Mouse (Mus musculus): ENCODE data around the gene Ube2dnl1.

The Ube2dnl1 gene

GRCm38 (mm10) chrX:114904712-114905111 is at the start of gene Ube2dnl1:
Ube2dnl1 (plus strand) TSS chrX:114905012.
- in situ Hi-C loops (cut with MboI; ENCODE audit: unreplicated experiment in 2 of 2) = no loop called here

DNA sequence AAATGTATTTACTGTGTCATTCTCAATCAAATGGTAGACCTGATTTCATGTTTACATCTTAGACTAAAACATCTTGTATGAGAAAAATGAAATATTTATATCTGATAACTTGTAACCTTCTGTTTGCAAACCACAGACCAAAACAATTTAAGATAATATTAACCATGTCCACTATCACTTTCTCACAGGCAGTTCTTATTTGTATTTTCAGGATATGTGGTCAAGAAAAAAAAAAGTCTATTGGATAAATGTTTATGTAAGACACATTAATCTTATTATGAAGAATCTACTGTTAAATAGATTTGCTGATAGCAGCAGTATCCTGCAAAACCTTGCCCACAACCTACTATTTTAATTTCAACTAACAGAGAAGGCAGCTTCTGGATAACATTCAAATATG is 9.3 kb upstream of the Ube2dnl1 start:
- in situ Hi-C loops (cut with MboI; ENCODE audit: unreplicated experiment in 2 of 2) = no loop called here

DNA sequence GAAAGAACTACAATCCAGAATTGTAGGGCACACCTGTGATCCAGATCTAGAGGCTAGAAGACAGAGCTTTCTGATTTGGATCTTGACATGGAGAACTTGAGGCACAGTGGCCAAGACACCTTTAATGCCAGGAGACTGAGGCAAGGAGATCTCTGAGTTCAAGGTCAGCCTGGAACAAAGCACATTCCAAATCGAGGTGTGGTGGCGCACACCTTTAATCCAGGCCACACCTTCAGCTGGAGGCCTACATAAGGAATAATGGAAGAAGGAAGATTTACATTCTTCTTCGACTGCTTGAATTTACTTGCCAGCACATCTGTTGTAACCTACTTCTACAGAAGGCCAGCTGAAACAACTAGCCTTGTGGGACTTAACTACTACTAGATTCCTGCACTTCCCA is 7.3 kb upstream of the Ube2dnl1 start:
- in situ Hi-C loops (cut with MboI; ENCODE audit: unreplicated experiment in 2 of 2) = no loop called here

- in situ Hi-C loops (cut with MboI; ENCODE audit: unreplicated experiment in 2 of 2) = no loop called here
Observed at GRCm38 (mm10) chrX:114903391-114903790, 1.4 kb upstream of the Ube2dnl1 start.

GRCm38 (mm10) chrX:114907282-114907681 is 2.5 kb downstream of the Ube2dnl1 start, which contains the start of gene Ube2dnl2:
Ube2dnl2 (plus strand) TSS chrX:114907582.
- in situ Hi-C loops (cut with MboI; ENCODE audit: unreplicated experiment in 2 of 2) = no loop called here

- in situ Hi-C loops (cut with MboI; ENCODE audit: unreplicated experiment in 2 of 2) = no loop called here
Observed at GRCm38 (mm10) chrX:114955066-114955465, 50.3 kb downstream of the Ube2dnl1 start.
